Mouse (Mus musculus): Measurements from ENCODE around the gene Atrx. TPM values are rescaled to one million over a fixed set of nuclear protein-coding genes. Genes with fewer than 3 reads are reported as not detected.

The Atrx gene
- polyA plus RNA-seq, 1 experiment from 2014 or later: 39.2 TPM

- 67% methylated on average over 1 of the region's 3 CpGs for WGBS (ENCODE audit: missing documents)
- no peak overlapping the region for H3K4me3 ChIP-seq (ENCODE audit: inconsistent target)
- peaks cover 100% of the 10 kb centered on the region for H3K79me2 ChIP-seq (ENCODE audit: inconsistent target)
- H3K27ac ChIP-seq: no peak overlapping the region
- H3K36me3 ChIP-seq (ENCODE audit: inconsistent target): no peaks in the 10 kb centered on the region
Measured at GRCm38 (mm10) chrX:105911728-105912127, 17.5 kb downstream of the Atrx start.

DNA sequence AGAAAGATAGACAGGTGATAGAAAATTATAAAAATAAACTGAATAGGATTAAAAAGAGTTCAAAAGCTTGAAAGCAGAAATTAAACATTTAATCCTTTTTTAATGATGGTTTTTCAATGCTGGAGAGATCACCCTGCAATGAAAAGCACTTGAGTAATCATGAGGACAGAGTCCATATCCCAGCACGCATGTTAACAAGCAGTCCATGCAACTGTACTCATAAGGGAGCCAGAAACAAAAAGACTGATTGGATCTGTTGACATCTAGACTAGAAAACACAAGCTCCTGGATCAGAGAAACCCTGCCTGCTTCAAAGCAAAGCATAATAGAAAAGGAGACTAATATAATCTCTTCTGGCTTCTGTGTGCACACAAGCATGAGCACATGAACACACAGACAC, 27.6 kb downstream of the Atrx start:
- WGBS (ENCODE audit: missing documents): 100% methylated on average over 1 of the region's 1 CpGs
- no peaks in the 10 kb centered on the region for H3K36me3 ChIP-seq (ENCODE audit: inconsistent target)
- peaks cover 99% of the 10 kb centered on the region for H3K79me2 ChIP-seq (ENCODE audit: inconsistent target)
- no peak overlapping the region for H3K27ac ChIP-seq
- H3K4me3 ChIP-seq (ENCODE audit: inconsistent target): no peak overlapping the region

GRCm38 (mm10) chrX:105886921-105887320, 42.3 kb downstream of the Atrx start:
- no peaks in the 10 kb centered on the region for H3K36me3 ChIP-seq (ENCODE audit: inconsistent target)
- WGBS (ENCODE audit: missing documents): 86% methylated on average over 2 of the region's 2 CpGs
- H3K27ac ChIP-seq: no peak overlapping the region
- peaks cover 8% of the 10 kb centered on the region; the same call in 1 of the 2 replicates for H3K79me2 ChIP-seq (ENCODE audit: inconsistent target)
- no peak overlapping the region for H3K4me3 ChIP-seq (ENCODE audit: inconsistent target)

DNA sequence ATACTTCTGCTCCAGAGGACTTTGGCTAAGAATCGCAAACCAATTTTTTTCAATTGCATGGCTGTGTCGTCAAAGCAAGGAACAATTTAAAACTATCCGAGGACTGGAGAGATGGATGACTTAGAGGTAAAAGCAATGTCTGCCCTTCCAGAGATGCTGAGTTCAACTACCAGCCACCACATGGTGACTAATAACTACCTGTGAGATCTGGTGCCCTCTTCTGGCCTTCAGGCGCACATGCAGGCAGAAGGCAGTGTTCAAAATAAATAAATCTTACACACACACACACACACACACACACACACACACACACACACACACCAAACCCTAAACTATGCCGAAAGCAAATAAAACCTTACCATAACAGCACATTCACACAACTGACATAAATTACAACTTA, 64.8 kb downstream of the Atrx start:
- 90% methylated on average over 4 of the region's 5 CpGs for WGBS (ENCODE audit: missing documents)
- no peaks in the 10 kb centered on the region for H3K79me2 ChIP-seq (ENCODE audit: inconsistent target)
- no peaks in the 10 kb centered on the region for H3K36me3 ChIP-seq (ENCODE audit: inconsistent target)
- no peak overlapping the region for H3K27ac ChIP-seq
- H3K4me3 ChIP-seq (ENCODE audit: inconsistent target): no peak overlapping the region

GRCm38 (mm10) chrX:105824462-105824861, 104.7 kb downstream of the Atrx start:
- Histone ChIP-seq H3K27ac (no peak overlapping the region), H3K79me2 (ENCODE audit: inconsistent target) (no peaks in the 10 kb centered on the region), H3K4me3 (ENCODE audit: inconsistent target) (no peak overlapping the region), H3K36me3 (ENCODE audit: inconsistent target) (no peaks in the 10 kb centered on the region)
- WGBS (ENCODE audit: missing documents): 61% methylated on average over 5 of the region's 5 CpGs

DNA sequence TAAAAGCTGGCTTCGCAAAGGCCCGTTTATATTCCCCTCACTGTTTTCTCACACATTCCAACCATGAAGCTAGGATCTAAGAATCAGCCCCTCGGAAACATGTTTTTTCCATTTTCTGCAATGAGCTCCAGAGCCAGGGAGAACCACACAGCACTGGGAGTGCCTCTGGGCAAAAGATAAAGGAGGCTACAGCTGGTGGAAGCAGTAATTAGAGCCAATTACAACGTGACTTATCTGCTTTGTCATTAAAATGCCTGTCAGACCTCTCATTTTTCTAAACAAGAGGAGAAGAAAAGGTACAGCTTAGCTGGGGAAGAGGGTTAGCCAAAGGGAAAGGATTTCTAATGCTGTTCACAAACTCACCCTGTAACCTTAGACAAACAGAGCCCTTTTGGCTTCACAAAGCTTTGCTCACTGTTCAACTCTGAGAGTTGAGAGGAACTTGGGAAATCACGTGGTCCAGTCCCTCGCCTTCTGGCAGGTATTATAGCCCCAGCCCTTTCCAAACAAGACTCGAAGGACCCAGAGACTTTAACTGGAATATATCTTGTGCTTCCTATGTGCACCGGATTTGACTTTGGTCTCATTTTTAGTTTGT, 134.3 kb downstream of the Atrx start:
- 69% methylated on average over 7 of the region's 8 CpGs for WGBS (ENCODE audit: missing documents)
- Histone ChIP-seq H3K4me3 (ENCODE audit: inconsistent target) (no peak overlapping the region), H3K36me3 (ENCODE audit: inconsistent target) (no peaks in the 10 kb centered on the region), H3K79me2 (ENCODE audit: inconsistent target) (no peaks in the 10 kb centered on the region), H3K27ac (no peak overlapping the region)

- Histone ChIP-seq H3K4me3 (ENCODE audit: inconsistent target) (no peak overlapping the region), H3K27ac (no peak overlapping the region), H3K36me3 (ENCODE audit: inconsistent target) (no peaks in the 10 kb centered on the region), H3K79me2 (ENCODE audit: inconsistent target) (no peaks in the 10 kb centered on the region)
- WGBS (ENCODE audit: missing documents): 91% methylated on average over 5 of the region's 5 CpGs
Measured at GRCm38 (mm10) chrX:105773281-105773680, 155.9 kb downstream of the Atrx start.

DNA sequence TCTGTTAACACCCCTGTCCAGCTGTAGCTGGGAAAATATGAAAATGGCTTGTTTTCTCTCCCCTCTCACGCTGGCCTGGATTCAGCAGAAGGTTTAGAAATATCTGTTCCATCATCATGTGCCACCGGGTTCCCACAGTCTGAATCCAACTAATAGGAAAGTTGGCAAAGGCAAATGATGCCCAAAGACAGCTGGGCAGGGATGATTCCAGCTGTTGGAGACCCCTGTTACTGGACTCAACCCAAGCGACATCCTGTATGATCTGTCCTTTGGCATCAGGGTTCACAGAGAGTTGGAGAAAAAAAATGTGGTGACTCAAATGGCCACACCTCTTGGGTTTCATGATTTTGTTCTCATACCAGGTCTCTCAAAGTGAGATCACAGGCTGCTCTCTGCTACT, 161.3 kb downstream of the Atrx start:
- H3K79me2 ChIP-seq (ENCODE audit: inconsistent target): no peaks in the 10 kb centered on the region
- H3K27ac ChIP-seq: no peak overlapping the region
- 82% methylated on average over 3 of the region's 3 CpGs for WGBS (ENCODE audit: missing documents)
- H3K36me3 ChIP-seq (ENCODE audit: inconsistent target): no peaks in the 10 kb centered on the region
- H3K4me3 ChIP-seq (ENCODE audit: inconsistent target): no peak overlapping the region

DNA sequence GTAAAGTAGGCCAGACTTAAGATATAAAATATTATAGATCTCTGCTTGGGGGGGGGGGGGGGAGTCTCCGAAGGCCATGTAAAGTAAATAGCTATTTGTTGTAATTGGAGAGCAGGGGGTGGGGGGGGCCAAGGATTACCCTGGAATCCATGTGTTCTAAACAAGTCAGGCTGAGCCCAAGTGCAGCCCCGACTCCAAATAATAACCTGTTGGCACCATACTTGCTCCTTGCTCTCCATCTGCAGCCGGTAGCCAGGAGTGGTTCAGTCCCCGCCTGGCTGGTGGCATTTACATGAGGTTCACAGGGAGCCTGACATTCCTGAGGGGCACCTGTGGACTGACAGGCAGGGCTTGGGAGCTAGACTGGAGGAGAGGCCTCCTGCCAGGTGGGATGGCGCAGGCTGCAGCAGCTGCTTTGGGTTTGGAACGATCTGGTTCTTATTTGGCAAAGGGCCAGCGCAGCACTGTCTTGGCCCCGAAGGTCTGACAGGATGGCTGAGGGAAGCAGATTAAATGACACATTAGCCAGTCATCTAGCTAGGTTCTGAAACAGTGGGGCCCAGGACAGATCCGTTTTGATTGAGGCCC, 161.9 kb downstream of the Atrx start:
- 67% methylated on average over 9 of the region's 9 CpGs for WGBS (ENCODE audit: missing documents)

GRCm38 (mm10) chrX:105766013-105766412, 163.2 kb downstream of the Atrx start:
- no peak overlapping the region for H3K27ac ChIP-seq
- H3K4me3 ChIP-seq (ENCODE audit: inconsistent target): no peak overlapping the region
- 88% methylated on average over 5 of the region's 6 CpGs for WGBS (ENCODE audit: missing documents)
- no peaks in the 10 kb centered on the region for H3K79me2 ChIP-seq (ENCODE audit: inconsistent target)
- no peaks in the 10 kb centered on the region for H3K36me3 ChIP-seq (ENCODE audit: inconsistent target)

More for the DNA sequence above, 161.9 kb downstream of the Atrx start:
- Histone ChIP-seq H3K27ac (no peak overlapping the region), H3K4me3 (ENCODE audit: inconsistent target) (no peak overlapping the region), H3K79me2 (ENCODE audit: inconsistent target) (no peaks in the 10 kb centered on the region), H3K36me3 (ENCODE audit: inconsistent target) (no peaks in the 10 kb centered on the region)

DNA sequence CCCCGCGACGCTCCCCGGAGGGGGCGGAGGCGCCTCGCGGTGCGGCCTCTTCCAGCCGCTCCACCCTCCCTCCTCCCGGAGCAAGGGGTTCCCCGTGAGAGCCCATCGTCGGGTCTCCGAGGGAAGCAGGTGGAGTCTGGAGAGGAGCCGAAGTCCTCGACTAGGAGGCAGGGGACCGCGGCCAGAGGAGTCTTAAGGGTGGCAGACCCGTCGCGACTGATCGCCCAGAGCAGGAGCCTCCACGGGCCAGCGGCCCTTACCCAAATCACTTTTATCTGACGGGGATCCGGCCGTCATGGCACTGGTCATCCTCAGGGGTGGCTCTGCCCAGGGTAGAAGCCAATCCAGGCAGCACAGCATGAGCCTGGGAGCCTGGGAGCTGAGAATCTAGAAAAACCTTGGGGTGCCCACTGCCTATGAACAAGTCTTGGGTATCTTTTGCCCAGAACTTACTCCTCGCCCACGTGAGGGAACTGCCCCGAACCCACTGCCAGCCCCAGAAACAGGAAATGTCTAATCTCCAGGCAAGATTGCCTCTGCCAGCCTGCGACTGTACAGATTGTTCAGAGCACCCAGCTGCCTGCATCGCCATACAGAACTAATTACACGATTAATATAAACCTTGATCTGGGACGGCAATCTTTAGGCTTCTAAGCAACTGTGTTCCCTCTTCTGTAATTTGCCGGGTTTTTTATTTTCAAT, 164.0 kb downstream of the Atrx start:
- H3K4me3 ChIP-seq (ENCODE audit: inconsistent target): no peak overlapping the region
- H3K27ac ChIP-seq: no peak overlapping the region
- H3K36me3 ChIP-seq (ENCODE audit: inconsistent target): no peaks in the 10 kb centered on the region
- no peaks in the 10 kb centered on the region for H3K79me2 ChIP-seq (ENCODE audit: inconsistent target)
- whole genome bisulfite sequencing (ENCODE audit: missing documents): 39% methylated on average over 20 of the region's 36 CpGs

GRCm38 (mm10) chrX:105764162-105765004, 164.8 kb downstream of the Atrx start, which contains the start of gene Fgf16:
Fgf16 (plus strand) TSS chrX:105764279.
- Histone ChIP-seq H3K4me3 (ENCODE audit: inconsistent target) (no peak within 1 kb of the TSS), H3K27ac (no peak within 1 kb of the TSS), H3K36me3 (ENCODE audit: inconsistent target) (no peaks in the 10 kb centered on the region), H3K79me2 (ENCODE audit: inconsistent target) (no peaks in the 10 kb centered on the region)
- WGBS (ENCODE audit: missing documents): 8% methylated on average over 38 of the region's 86 CpGs

- no peaks in the 10 kb centered on the region for H3K36me3 ChIP-seq (ENCODE audit: inconsistent target)
- WGBS (ENCODE audit: missing documents): 26% methylated on average over 19 of the region's 20 CpGs
- no peaks in the 10 kb centered on the region for H3K79me2 ChIP-seq (ENCODE audit: inconsistent target)
- no peak overlapping the region for H3K27ac ChIP-seq
- H3K4me3 ChIP-seq (ENCODE audit: inconsistent target): no peak overlapping the region
Measured at GRCm38 (mm10) chrX:105763612-105764011, 165.6 kb downstream of the Atrx start.

DNA sequence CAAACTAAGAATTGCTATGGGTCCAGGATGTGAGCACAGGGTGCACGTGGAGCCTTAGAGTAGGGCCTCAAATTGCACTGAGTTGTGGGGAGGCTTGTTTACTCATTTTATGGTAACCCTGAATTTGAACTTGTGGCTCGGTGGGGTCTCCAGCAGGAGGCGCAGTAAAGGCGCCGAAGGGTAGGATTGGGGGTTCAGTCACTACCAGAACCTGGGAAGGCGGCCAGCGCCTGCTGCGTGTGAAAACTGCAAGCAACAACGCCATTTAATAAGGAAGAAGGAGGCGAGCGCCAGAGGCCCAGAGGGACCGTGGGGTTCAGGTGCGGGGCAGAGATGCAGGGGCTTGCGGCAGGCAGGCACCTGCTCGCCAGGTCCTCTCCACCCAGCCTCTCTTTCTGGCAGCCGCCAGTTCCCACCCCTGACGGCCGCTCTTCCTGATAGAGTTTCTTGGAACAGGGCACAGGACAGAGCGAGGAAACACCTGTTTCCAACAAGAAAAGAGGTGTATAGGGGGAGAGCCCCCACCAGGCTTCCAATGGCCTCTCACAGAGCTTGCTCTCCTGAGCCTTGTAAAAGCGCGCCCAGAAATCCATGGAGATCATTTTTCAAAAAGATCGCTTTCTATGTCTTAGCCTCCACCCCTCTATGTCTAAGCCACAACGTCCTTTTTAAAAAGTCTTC, 166.2 kb downstream of the Atrx start:
- Histone ChIP-seq H3K79me2 (ENCODE audit: inconsistent target) (no peaks in the 10 kb centered on the region), H3K36me3 (ENCODE audit: inconsistent target) (no peaks in the 10 kb centered on the region), H3K4me3 (ENCODE audit: inconsistent target) (no peak overlapping the region), H3K27ac (no peak overlapping the region)
- 21% methylated on average over 19 of the region's 23 CpGs for WGBS (ENCODE audit: missing documents)

All from macrophage (primary cell).